Mouse (Mus musculus) embryo, embryonic 11 days (tissue): ENCODE data around the gene Cox6a2.
"Not testable (repeated sequence)": the region's sequence is repeated elsewhere in the genome, so short reads cannot be mapped to it uniquely, and the experiment has no call there.

Experiments used
- DNase-seq: peaks from one replicate; pipeline ENCODE4 v3.0.0-alpha.2; 2015

Cox6a2 gene

DNA sequence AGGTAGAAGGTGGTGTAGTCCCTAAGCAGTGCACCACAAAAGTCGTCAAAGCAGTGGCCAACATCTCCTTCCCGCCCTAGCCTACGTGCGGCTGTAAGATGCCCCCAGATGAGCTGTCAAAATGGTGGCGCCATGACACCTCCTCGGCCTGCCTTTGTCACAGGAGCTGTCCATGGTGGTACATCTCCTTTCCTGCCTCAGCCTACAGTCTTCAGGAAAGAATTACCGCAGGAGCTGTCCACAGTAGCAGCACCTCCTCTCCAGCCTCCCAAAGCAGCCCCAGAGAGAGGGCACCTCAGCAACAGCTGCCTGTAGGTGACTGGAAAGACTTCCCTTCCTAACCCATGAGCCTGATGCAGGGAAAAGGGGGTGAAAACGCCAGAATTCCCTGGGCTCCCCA, 25.6 kb upstream of the Cox6a2 start:
- DNase-seq, result peak; percentile 21

DNA sequence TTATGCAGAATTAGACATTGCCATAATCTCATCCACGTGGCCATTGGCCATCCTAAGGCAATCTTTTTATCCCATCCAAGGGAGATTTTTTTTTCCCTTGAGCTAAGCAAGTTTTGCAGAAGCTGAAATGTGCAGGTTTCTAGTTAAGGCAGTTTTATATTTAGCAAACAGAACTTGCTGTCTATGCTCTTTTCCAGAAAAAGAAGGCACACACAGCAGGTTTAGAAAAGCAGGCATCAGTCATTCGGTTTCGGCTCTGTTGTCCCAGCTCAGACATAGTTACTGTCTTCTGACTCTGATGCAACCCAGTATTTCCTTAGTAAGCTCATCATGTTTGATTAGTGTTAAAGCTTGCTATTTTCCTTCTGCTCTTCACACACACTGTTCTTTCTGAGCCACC, 14.7 kb upstream of the Cox6a2 start:
- no peak for DNase-seq

DNA sequence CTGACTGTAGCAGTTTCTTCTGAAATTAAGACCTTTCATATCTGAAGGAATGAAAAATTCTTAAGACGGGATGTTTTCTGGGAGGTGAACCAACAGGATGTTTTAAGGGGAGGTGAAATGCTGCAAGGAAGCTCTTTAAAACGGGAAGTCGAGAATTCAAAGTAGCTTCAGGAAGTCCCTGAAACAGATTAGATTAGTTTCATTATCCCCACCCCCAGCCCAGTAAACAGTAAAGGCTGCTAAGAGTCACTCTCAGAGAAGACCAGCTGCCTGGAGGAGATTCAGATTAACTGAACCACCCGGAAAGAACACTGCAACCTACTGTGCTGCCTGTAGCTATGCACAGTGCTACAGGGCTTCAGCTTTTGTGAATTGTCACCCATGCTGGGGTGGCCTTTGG, 13.8 kb upstream of the Cox6a2 start:
- DNase-seq, result no peak

GRCm38 (mm10) chr7:128209826-128210225, 3.6 kb upstream of the Cox6a2 start:
- DNase-seq, result no peak

- DNase-seq, result peak; percentile 83
Observed at GRCm38 (mm10) chr7:128208187-128208586, 2.0 kb upstream of the Cox6a2 start.

DNA sequence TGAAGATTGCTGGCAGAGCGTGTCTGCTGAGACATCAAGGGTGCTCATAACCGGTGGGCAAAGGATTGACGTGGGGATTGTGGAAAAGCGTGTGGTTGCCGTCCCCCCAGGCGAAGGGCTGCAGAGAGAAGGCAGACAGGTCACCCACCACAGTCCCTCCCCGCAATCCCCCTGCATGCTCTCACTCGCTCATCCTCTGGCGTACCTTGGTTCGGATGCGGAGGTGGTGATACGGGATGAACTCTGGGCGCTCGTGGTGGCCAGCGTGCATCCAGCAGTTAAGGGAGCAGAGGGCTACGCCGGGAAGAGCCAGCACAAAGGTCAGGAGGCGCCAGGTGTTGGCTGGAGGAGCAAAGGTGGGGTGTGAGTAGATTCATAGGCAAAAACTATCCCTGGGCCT, 492 bp downstream of the Cox6a2 start:
- no peak for DNase-seq

DNA sequence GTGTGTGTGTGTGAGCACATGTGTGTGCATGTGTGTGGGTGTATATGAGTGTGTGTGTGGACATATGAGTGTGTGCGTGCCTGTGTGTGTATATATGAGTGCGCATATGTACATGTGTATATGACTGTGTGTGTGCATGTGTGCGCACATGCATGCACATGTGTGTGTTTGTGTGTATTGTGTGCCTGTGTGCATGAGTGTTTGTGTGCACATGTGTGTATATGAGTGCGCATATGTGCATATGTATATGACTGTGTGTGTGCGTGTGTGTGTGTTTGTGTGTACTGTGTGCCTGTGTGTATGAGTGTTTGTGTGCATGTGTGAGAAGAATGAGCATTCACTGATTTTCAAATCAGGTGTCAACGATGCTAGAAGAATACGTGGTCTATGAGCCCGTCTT, 2.0 kb downstream of the Cox6a2 start:
- no peak for DNase-seq

DNA sequence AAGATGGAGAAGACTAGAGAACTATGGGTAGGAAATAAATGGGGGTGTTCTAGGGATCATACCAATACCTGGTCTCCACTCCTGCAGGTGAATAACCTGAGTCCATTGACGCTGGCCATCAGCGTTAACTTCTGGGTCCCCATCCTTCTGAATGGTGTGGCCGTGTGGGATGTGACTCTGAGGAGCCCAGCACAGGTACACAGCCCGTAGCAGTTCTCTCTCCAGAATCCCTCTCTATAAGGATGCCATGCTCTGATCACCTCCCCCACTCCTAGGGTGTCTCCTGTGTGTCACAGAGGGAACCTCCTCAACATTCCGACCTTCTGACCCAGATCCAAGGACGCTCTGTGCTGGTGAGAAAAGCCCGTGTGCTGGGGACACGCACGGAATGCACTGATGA, 3.1 kb downstream of the Cox6a2 start:
- no peak for DNase-seq

DNA sequence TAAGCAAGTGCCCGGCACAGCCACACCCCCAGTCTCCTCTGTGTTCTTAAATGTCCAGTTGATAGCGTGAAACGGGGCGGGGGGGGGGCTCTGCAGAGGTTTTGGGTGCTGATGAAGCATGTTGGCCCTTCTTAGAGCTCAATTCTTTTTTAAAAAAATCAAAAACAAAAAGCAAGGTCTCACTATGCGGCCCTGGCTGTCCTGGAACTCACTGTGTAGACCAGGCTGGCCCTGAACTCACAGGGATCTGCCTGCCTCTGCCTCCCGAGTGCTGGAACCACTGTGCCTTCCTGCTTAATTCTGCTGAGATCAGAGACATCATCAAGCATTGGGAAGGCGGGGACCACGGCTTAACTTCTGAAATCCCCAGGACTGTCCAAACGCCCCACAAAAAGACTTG, 4.6 kb downstream of the Cox6a2 start:
- DNase-seq, result no peak

GRCm38 (mm10) chr7:128181691-128182090, 24.5 kb downstream of the Cox6a2 start:
- no peak for DNase-seq

DNA sequence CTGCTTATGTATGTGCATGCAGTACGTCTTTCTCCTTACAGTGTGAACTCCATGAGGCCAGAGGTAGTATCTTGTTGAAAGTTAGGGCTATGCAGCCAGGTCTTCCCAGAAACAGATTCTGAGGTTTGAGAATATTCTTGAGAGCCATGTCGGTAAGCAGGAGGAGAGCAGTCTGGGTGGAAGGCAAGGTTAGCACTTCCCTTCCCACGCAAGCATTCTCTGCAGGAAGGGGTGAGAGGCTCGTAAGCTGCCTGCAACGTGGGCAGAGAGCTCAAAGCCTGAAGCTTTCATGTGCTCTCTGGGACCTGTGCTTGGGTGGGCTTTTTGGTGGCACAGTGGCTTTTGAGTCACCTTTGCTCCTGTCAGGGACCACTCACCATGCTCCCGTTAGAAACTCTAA, 25.6 kb downstream of the Cox6a2 start:
- no peak for DNase-seq

GRCm38 (mm10) chr7:128180126-128180525, 26.1 kb downstream of the Cox6a2 start:
- no peak for DNase-seq

- no peak for DNase-seq
Observed at GRCm38 (mm10) chr7:128178385-128178784, 27.8 kb downstream of the Cox6a2 start.

- no peak for DNase-seq
Observed at GRCm38 (mm10) chr7:128169996-128170395, 36.2 kb downstream of the Cox6a2 start.

DNA sequence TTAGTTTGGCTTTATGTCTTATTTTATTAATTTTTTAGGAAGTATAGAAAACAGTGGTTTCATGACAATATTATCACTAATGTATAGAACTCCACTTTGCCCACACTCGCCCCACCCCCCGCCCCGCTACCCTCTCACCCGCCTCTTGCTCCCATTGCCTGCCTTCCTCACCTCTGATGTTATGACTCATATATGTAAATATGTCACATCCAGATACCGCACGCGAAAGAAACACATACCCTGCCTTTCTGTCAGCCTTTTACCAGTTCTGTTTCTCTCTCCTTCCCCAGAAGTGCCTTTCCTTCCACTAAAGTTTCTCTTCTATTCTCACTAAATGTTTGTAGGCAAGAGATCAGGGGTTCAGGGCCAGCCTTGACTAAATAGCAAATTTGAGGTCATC, 39.8 kb downstream of the Cox6a2 start:
- DNase-seq, result no peak

DNA sequence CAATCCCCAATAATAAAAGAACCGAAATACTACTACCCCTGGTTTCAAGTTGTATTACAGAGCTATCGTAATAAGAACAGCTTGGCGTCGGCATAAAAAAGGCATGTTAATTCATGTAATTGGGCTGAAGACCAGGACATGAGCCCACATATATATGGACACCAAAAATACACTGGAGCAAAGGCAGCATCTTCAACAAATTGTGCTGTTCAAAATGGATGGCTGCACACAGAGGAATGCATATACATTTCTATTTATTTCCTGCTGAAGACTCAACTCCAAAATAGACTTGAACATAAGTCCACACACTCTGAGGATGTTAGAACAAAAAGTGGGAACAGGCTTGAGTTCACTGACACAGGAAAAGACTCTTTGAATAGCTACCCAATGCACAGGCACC, 42.2 kb downstream of the Cox6a2 start:
- DNase-seq, result no peak

DNA sequence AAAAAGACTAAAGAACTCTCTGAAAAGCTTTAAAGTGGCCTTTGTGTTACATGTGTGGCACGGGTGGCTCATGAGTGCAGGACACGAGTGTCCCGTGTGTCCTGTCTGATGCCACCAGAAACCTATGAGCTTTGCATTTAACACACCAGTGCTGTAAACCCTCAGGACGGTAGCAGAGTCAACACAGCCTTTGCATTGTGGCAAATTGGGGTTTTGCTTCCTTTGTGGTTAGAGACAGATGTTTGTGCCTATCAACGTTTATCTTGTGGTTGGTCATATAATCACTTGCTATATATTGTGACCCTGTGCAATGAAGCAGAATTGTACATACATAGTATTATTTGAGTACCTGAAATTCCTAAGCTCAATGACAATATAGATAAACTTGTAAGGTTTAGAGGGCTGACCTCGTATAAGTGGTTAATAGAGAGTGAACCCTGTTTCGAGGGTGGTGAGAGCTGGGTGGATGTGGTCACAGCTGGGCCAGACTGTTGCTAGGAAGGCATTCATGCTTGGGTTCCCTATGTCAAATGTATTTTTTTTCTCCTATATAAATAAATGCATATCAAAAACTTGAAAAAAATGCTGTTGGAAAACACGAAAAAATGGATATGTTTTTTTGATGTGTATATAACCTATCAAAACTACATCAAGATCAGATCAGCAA, 47.4 kb downstream of the Cox6a2 start:
- DNase-seq, result not testable (repeated sequence)
